Comparison of ENCODE assay signal across 8 mouse cellular contexts in genomic region chr17:23538299-23539015, GRCm38 (mm10). TPM values are rescaled to one million over a fixed set of nuclear protein-coding genes. Genes with fewer than 3 reads are reported as not detected.
A peak's percentile ranks its signal among the peaks of the same experiment; 100 is the strongest.
DNase-seq lines count a peak whose midpoint lies in the region; ATAC-seq lines count a peak whose summit lies in the region.

No protein-coding gene starts in this region.

- peaks cover 71% of the 10 kb centered on the region for H3K27me3 ChIP-seq in hindbrain, embryonic 13.5 days
- peaks cover 71% of the 10 kb centered on the region for H3K27me3 ChIP-seq in midbrain, embryonic 12.5 days

- ATAC-seq in common myeloid progenitor, adult 5-6 weeks (replicated peaks; ENCODE audit: low read depth, poor library complexity, severe bottlenecking): peak; percentile 8; the same call in 1 of the 2 replicates
- no peak for ATAC-seq in hindbrain, embryonic 13.5 days (ENCODE audit: low FRiP score)
- no peak for ATAC-seq in midbrain, embryonic 12.5 days (ENCODE audit: low FRiP score, low read depth)
- ATAC-seq in erythroid progenitor cell, adult 5-6 weeks (replicated peaks; ENCODE audit: low FRiP score, poor library complexity, severe bottlenecking): no peak

- intact Hi-C loops in left cerebral cortex, postnatal 14 days (cut with DNase I): no loop called here
- intact Hi-C loops in left cerebral cortex, postnatal 4 days (cut with DNase I): no loop called here

- peak overlapping the region; percentile 31 for H3K4me3 ChIP-seq in hindbrain, embryonic 13.5 days
- H3K4me3 ChIP-seq in midbrain, embryonic 12.5 days: peak overlapping the region; percentile 28

- DNase-seq in left cerebral cortex, postnatal 14 days (ENCODE audit: low spot score in 2 of 2): peak; percentile 5 to 15
- no peak for DNase-seq in left cerebral cortex, postnatal 4 days
- DNase-seq in urinary bladder, adult 18-20 months (ENCODE audit: low spot score in 2 of 2): no peak
- no peak for DNase-seq in layer of hippocampus, postnatal 25 days (ENCODE audit: extremely low spot score in 1 of 2, low spot score in 1 of 2)

- H3K4me1 ChIP-seq in hindbrain, embryonic 13.5 days (replicated peaks): peaks cover 20% of the 10 kb centered on the region
- 0 out of 2 replicates have a peak, but pooled peaks cover 18% of the 10 kb centered on the region for H3K4me1 ChIP-seq in midbrain, embryonic 12.5 days

- H3K9ac ChIP-seq in hindbrain, embryonic 13.5 days: 0 out of 2 replicates have a peak overlapping the region, but pooled peaks have one; percentile 46
- no peak overlapping the region; the same call in 1 of the 2 replicates for H3K9ac ChIP-seq in midbrain, embryonic 12.5 days (replicated peaks)

- 9% methylated on average over 21 of the region's 21 CpGs for WGBS in hindbrain, embryonic 13.5 days
- 9% methylated on average over 21 of the region's 21 CpGs for WGBS in midbrain, embryonic 12.5 days

- H3K9me3 ChIP-seq in hindbrain, embryonic 13.5 days: no peaks in the 10 kb centered on the region
- H3K9me3 ChIP-seq in midbrain, embryonic 12.5 days: no peaks in the 10 kb centered on the region

- peak overlapping the region; percentile 50 for H3K4me2 ChIP-seq in hindbrain, embryonic 13.5 days
- H3K4me2 ChIP-seq in midbrain, embryonic 12.5 days (replicated peaks): peak overlapping the region; percentile 49

- no peak overlapping the region for H3K27ac ChIP-seq in hindbrain, embryonic 13.5 days
- H3K27ac ChIP-seq in midbrain, embryonic 12.5 days (replicated peaks): no peak overlapping the region

- H3K36me3 ChIP-seq in hindbrain, embryonic 13.5 days: no peaks in the 10 kb centered on the region
- no peaks in the 10 kb centered on the region for H3K36me3 ChIP-seq in midbrain, embryonic 12.5 days

RNA-seq across cellular contexts. Expression of gene Zfp213, which starts 25.6 kb away (rescaled TPM):
- 1 to 10 TPM; 6.6 to 6.8 TPM for total RNA-seq in left cerebral cortex, postnatal 14 days (2021)
- 1 to 10 TPM; 6.4 to 7.3 TPM for total RNA-seq in left cerebral cortex, postnatal 4 days (2021)
- 8.9 and 10.1 TPM in 2 replicates for total RNA-seq in common myeloid progenitor, adult 5-6 weeks (2017)
- 17.7 and 18.2 TPM in 2 replicates for polyA plus RNA-seq in hindbrain, embryonic 13.5 days (2015; fragmentation: Nextera tagmentation; extraction: Ambion mirVana)
- 21.8 and 22.4 TPM in 2 replicates for polyA plus RNA-seq in midbrain, embryonic 12.5 days (2016; fragmentation: Nextera tagmentation; extraction: Ambion mirVana)
- total RNA-seq in erythroid progenitor cell, adult 5-6 weeks (2015; ENCODE audit: low replicate concordance): 2.2 and 3.4 TPM in 2 replicates
- 0.90 and 1.4 TPM in 2 replicates for total RNA-seq in erythroid progenitor cell, adult 5-6 weeks (2017; ENCODE audit: low replicate concordance)
- 1 to 10 TPM; 5.5 to 7.6 TPM for total RNA-seq in layer of hippocampus, postnatal 25 days (2021)

RNA-seq across cellular contexts. Expression of gene Vmn2r117, which starts 59.0 kb away (rescaled TPM):
- total RNA-seq in left cerebral cortex, postnatal 14 days (2021): not detected
- total RNA-seq in left cerebral cortex, postnatal 4 days (2021): not detected
- total RNA-seq in common myeloid progenitor, adult 5-6 weeks (2017): not detected in 2 replicates
- polyA plus RNA-seq in hindbrain, embryonic 13.5 days (2015; fragmentation: Nextera tagmentation; extraction: Ambion mirVana): not detected in 2 replicates
- polyA plus RNA-seq in midbrain, embryonic 12.5 days (2016; fragmentation: Nextera tagmentation; extraction: Ambion mirVana): not detected in 2 replicates
- total RNA-seq in erythroid progenitor cell, adult 5-6 weeks (2015; ENCODE audit: low replicate concordance): not detected in 2 replicates
- not detected in 2 replicates for total RNA-seq in erythroid progenitor cell, adult 5-6 weeks (2017; ENCODE audit: low replicate concordance)
- total RNA-seq in layer of hippocampus, postnatal 25 days (2021): not detected

Comparison
In these comparisons a context has a peak if more than half of its experiments do, and no peak if none do; other contexts are left out.
1. DNase-seq: peak in left cerebral cortex, postnatal 14 days (2 of 2); none in left cerebral cortex, postnatal 4 days (single experiment), urinary bladder, adult 18-20 months (0 of 2) and layer of hippocampus, postnatal 25 days (0 of 2).